Mouse (Mus musculus) spleen, adult 2 months (tissue): ENCODE measurements around the gene Ispd.

Experiments used
- CTCF ChIP-seq: fragments of 200-500 bp; IDR thresholded peaks from 2 replicates; pipeline ENCODE4 v1.5.1; 2011; ENCODE audit warnings: mild to moderate bottlenecking, inconsistent platforms; ENCODE audit not compliant: insufficient read depth, insufficient read length, insufficient replicate concordance; ENCODE audit errors: extremely low read depth
- POLR2A ChIP-seq: fragments of 200-500 bp; IDR thresholded peaks from 2 replicates; pipeline ENCODE4 v1.6.1; 2011; ENCODE audit warnings: low read depth, low read length, inconsistent platforms

DNA sequence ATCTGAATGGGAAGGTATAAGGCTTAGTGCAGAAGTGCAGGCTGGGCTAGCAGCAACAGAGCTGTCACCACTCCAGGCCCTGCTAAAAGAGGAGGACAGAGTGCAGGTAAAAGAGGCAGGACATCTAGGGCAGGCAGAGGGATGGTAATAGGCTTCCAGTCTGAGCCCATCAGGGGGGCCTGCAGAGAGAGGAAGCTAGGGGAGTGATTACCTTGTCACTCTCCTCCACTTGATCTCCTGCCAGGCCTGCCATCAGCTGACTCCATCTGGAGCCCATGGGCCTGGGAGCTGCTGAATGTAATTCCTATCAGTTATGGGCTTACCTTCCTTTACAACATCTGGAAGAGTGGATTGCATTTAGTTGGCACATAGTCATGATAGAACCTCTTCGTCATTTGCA, 48.6 kb upstream of the Ispd start:
- TF ChIP-seq CTCF (no peak), POLR2A (no peak)
